Mouse (Mus musculus): ENCODE measurements around the gene Ssbp2. TPM values are rescaled to one million over a fixed set of nuclear protein-coding genes. Genes with fewer than 3 reads are reported as not detected.

Gene Ssbp2
- polyA plus RNA-seq, 1 experiment from 2014 or later: 96.0 TPM

- no peaks in the 10 kb centered on the region for H3K9me3 ChIP-seq (replicated peaks; ENCODE audit: control insufficient read depth, low read length)
- no peaks in the 10 kb centered on the region for H3K36me3 ChIP-seq (ENCODE audit: control insufficient read depth, insufficient read depth, low read length)
- no peak overlapping the region for H3K4me3 ChIP-seq (ENCODE audit: low read depth, low read length)
- H3K27ac ChIP-seq (ENCODE audit: low read depth, low read length): no peak overlapping the region
- H3K4me1 ChIP-seq (ENCODE audit: control insufficient read depth, insufficient read depth, low read length): no peaks in the 10 kb centered on the region
- no peaks in the 10 kb centered on the region for H3K27me3 ChIP-seq (ENCODE audit: control insufficient read depth, insufficient read depth, low read length)
- H3K4me2 ChIP-seq: no peak overlapping the region
- no peak for ATAC-seq (replicated peaks; ENCODE audit: insufficient number of reproducible peaks, low FRiP score, low TSS enrichment)
- H3K9ac ChIP-seq (ENCODE audit: low read depth, low read length): no peak overlapping the region
These were observed 122.1 kb downstream of the Ssbp2 start for GRCm38 (mm10) chr13:91582212-91582611.

GRCm38 (mm10) chr13:91586368-91586767 lies 126.3 kb downstream of the Ssbp2 start:
- 71% methylated on average over 5 of the region's 5 CpGs for WGBS (ENCODE audit: insufficient replicate concordance)
- H3K36me3 ChIP-seq (ENCODE audit: control insufficient read depth, insufficient read depth, low read length): no peaks in the 10 kb centered on the region
- H3K4me1 ChIP-seq (ENCODE audit: control insufficient read depth, insufficient read depth, low read length): no peaks in the 10 kb centered on the region
- no peak for ATAC-seq (replicated peaks; ENCODE audit: insufficient number of reproducible peaks, low FRiP score, low TSS enrichment)
- no peak overlapping the region for H3K4me2 ChIP-seq
- no peaks in the 10 kb centered on the region for H3K9me3 ChIP-seq (replicated peaks; ENCODE audit: control insufficient read depth, low read length)
- H3K27me3 ChIP-seq (ENCODE audit: control insufficient read depth, insufficient read depth, low read length): no peaks in the 10 kb centered on the region
- H3K4me3 ChIP-seq (ENCODE audit: low read depth, low read length): no peak overlapping the region
- H3K9ac ChIP-seq (ENCODE audit: low read depth, low read length): no peak overlapping the region
- no peak overlapping the region for H3K27ac ChIP-seq (ENCODE audit: low read depth, low read length)

GRCm38 (mm10) chr13:91588475-91588874 lies 128.4 kb downstream of the Ssbp2 start:
- no peak overlapping the region for H3K27ac ChIP-seq (ENCODE audit: low read depth, low read length)
- H3K27me3 ChIP-seq (ENCODE audit: control insufficient read depth, insufficient read depth, low read length): no peaks in the 10 kb centered on the region
- ATAC-seq (replicated peaks; ENCODE audit: insufficient number of reproducible peaks, low FRiP score, low TSS enrichment): no peak
- no peak overlapping the region for H3K9ac ChIP-seq (ENCODE audit: low read depth, low read length)
- no peak overlapping the region for H3K4me2 ChIP-seq
- no peaks in the 10 kb centered on the region for H3K9me3 ChIP-seq (replicated peaks; ENCODE audit: control insufficient read depth, low read length)
- 77% methylated on average over 2 of the region's 2 CpGs for WGBS (ENCODE audit: insufficient replicate concordance)
- no peak overlapping the region for H3K4me3 ChIP-seq (ENCODE audit: low read depth, low read length)
- no peaks in the 10 kb centered on the region for H3K36me3 ChIP-seq (ENCODE audit: control insufficient read depth, insufficient read depth, low read length)
- no peaks in the 10 kb centered on the region for H3K4me1 ChIP-seq (ENCODE audit: control insufficient read depth, insufficient read depth, low read length)

GRCm38 (mm10) chr13:91591863-91592262 lies 131.8 kb downstream of the Ssbp2 start:
- Histone ChIP-seq H3K9ac (ENCODE audit: low read depth, low read length) (no peak overlapping the region), H3K27me3 (ENCODE audit: control insufficient read depth, insufficient read depth, low read length) (no peaks in the 10 kb centered on the region), H3K27ac (ENCODE audit: low read depth, low read length) (no peak overlapping the region), H3K9me3 (replicated peaks; ENCODE audit: control insufficient read depth, low read length) (no peaks in the 10 kb centered on the region), H3K4me2 (no peak overlapping the region), H3K36me3 (ENCODE audit: control insufficient read depth, insufficient read depth, low read length) (no peaks in the 10 kb centered on the region), H3K4me1 (ENCODE audit: control insufficient read depth, insufficient read depth, low read length) (no peaks in the 10 kb centered on the region), H3K4me3 (ENCODE audit: low read depth, low read length) (no peak overlapping the region)
- ATAC-seq (replicated peaks; ENCODE audit: insufficient number of reproducible peaks, low FRiP score, low TSS enrichment): no peak
- WGBS (ENCODE audit: insufficient replicate concordance): 81% methylated on average over 4 of the region's 4 CpGs

GRCm38 (mm10) chr13:91595284-91595683 lies 135.2 kb downstream of the Ssbp2 start:
- H3K36me3 ChIP-seq (ENCODE audit: control insufficient read depth, insufficient read depth, low read length): no peaks in the 10 kb centered on the region
- H3K4me2 ChIP-seq: no peak overlapping the region
- no peaks in the 10 kb centered on the region for H3K9me3 ChIP-seq (replicated peaks; ENCODE audit: control insufficient read depth, low read length)
- H3K4me3 ChIP-seq (ENCODE audit: low read depth, low read length): no peak overlapping the region
- H3K9ac ChIP-seq (ENCODE audit: low read depth, low read length): no peak overlapping the region
- no peaks in the 10 kb centered on the region for H3K4me1 ChIP-seq (ENCODE audit: control insufficient read depth, insufficient read depth, low read length)
- no peak overlapping the region for H3K27ac ChIP-seq (ENCODE audit: low read depth, low read length)
- no peaks in the 10 kb centered on the region for H3K27me3 ChIP-seq (ENCODE audit: control insufficient read depth, insufficient read depth, low read length)
- ATAC-seq (replicated peaks; ENCODE audit: insufficient number of reproducible peaks, low FRiP score, low TSS enrichment): no peak
- 96% methylated on average over 1 of the region's 1 CpGs for WGBS (ENCODE audit: insufficient replicate concordance)

- Histone ChIP-seq H3K9me3 (replicated peaks; ENCODE audit: control insufficient read depth, low read length) (no peaks in the 10 kb centered on the region), H3K27ac (ENCODE audit: low read depth, low read length) (no peak overlapping the region), H3K4me3 (ENCODE audit: low read depth, low read length) (no peak overlapping the region), H3K9ac (ENCODE audit: low read depth, low read length) (no peak overlapping the region), H3K4me1 (ENCODE audit: control insufficient read depth, insufficient read depth, low read length) (no peaks in the 10 kb centered on the region), H3K36me3 (ENCODE audit: control insufficient read depth, insufficient read depth, low read length) (no peaks in the 10 kb centered on the region), H3K27me3 (ENCODE audit: control insufficient read depth, insufficient read depth, low read length) (no peaks in the 10 kb centered on the region), H3K4me2 (no peak overlapping the region)
- ATAC-seq (replicated peaks; ENCODE audit: insufficient number of reproducible peaks, low FRiP score, low TSS enrichment): no peak
- 90% methylated on average over 3 of the region's 3 CpGs for WGBS (ENCODE audit: insufficient replicate concordance)
These were observed 139.5 kb downstream of the Ssbp2 start for GRCm38 (mm10) chr13:91599594-91599993.

- H3K4me2 ChIP-seq: no peak overlapping the region
- 86% methylated on average over 7 of the region's 7 CpGs for WGBS (ENCODE audit: insufficient replicate concordance)
- no peak overlapping the region for H3K4me3 ChIP-seq (ENCODE audit: low read depth, low read length)
- no peaks in the 10 kb centered on the region for H3K36me3 ChIP-seq (ENCODE audit: control insufficient read depth, insufficient read depth, low read length)
- no peaks in the 10 kb centered on the region for H3K4me1 ChIP-seq (ENCODE audit: control insufficient read depth, insufficient read depth, low read length)
- H3K27ac ChIP-seq (ENCODE audit: low read depth, low read length): no peak overlapping the region
- ATAC-seq (replicated peaks; ENCODE audit: insufficient number of reproducible peaks, low FRiP score, low TSS enrichment): no peak
- no peaks in the 10 kb centered on the region for H3K9me3 ChIP-seq (replicated peaks; ENCODE audit: control insufficient read depth, low read length)
- H3K27me3 ChIP-seq (ENCODE audit: control insufficient read depth, insufficient read depth, low read length): no peaks in the 10 kb centered on the region
- no peak overlapping the region for H3K9ac ChIP-seq (ENCODE audit: low read depth, low read length)
These were observed 145.2 kb downstream of the Ssbp2 start for GRCm38 (mm10) chr13:91605043-91605840.

- Histone ChIP-seq H3K36me3 (ENCODE audit: control insufficient read depth, insufficient read depth, low read length) (no peaks in the 10 kb centered on the region), H3K4me3 (ENCODE audit: low read depth, low read length) (no peak overlapping the region), H3K9me3 (replicated peaks; ENCODE audit: control insufficient read depth, low read length) (no peaks in the 10 kb centered on the region), H3K27me3 (ENCODE audit: control insufficient read depth, insufficient read depth, low read length) (no peaks in the 10 kb centered on the region), H3K4me2 (no peak overlapping the region), H3K4me1 (ENCODE audit: control insufficient read depth, insufficient read depth, low read length) (no peaks in the 10 kb centered on the region), H3K9ac (ENCODE audit: low read depth, low read length) (no peak overlapping the region), H3K27ac (ENCODE audit: low read depth, low read length) (no peak overlapping the region)
- ATAC-seq (replicated peaks; ENCODE audit: insufficient number of reproducible peaks, low FRiP score, low TSS enrichment): no peak
- 77% methylated on average over 4 of the region's 4 CpGs for WGBS (ENCODE audit: insufficient replicate concordance)
These were observed 150.5 kb downstream of the Ssbp2 start for GRCm38 (mm10) chr13:91610601-91611000.

GRCm38 (mm10) chr13:91611909-91612308 lies 151.8 kb downstream of the Ssbp2 start:
- 81% methylated on average over 3 of the region's 3 CpGs for WGBS (ENCODE audit: insufficient replicate concordance)
- no peaks in the 10 kb centered on the region for H3K27me3 ChIP-seq (ENCODE audit: control insufficient read depth, insufficient read depth, low read length)
- H3K4me2 ChIP-seq: no peak overlapping the region
- no peaks in the 10 kb centered on the region for H3K36me3 ChIP-seq (ENCODE audit: control insufficient read depth, insufficient read depth, low read length)
- H3K9ac ChIP-seq (ENCODE audit: low read depth, low read length): no peak overlapping the region
- no peaks in the 10 kb centered on the region for H3K4me1 ChIP-seq (ENCODE audit: control insufficient read depth, insufficient read depth, low read length)
- H3K4me3 ChIP-seq (ENCODE audit: low read depth, low read length): no peak overlapping the region
- ATAC-seq (replicated peaks; ENCODE audit: insufficient number of reproducible peaks, low FRiP score, low TSS enrichment): no peak
- no peak overlapping the region for H3K27ac ChIP-seq (ENCODE audit: low read depth, low read length)
- no peaks in the 10 kb centered on the region for H3K9me3 ChIP-seq (replicated peaks; ENCODE audit: control insufficient read depth, low read length)

All from heart, embryonic 11.5 days (tissue).